Mouse (Mus musculus) MEL (cell line): ENCODE data around the gene Crybb2. TPM values are rescaled to one million over a fixed set of nuclear protein-coding genes. Genes with fewer than 3 reads are reported as not detected.

Source experiments
- DNase-seq: peaks from one replicate; pipeline ENCODE4 v3.0.0; 2011; ENCODE audit warnings: low read depth, low spot score
- H3K27ac ChIP-seq: 2 replicates; pipeline ENCODE4 v1.5.1; 2012; ENCODE audit warnings: low read depth, mild to moderate bottlenecking, control low read depth, low read length, moderate library complexity; ENCODE audit not compliant: control insufficient read depth
- H3K27me3 ChIP-seq, 2 experiments: fragments of 150-350 bp in 1 of 2; sonication (generic) in 1 of 2; 2 replicates each; pipeline ENCODE4 v1.6.1; 2012; ENCODE audit warnings: low read length in 2 of 2, mild to moderate bottlenecking in 2 of 2, improper control_type of control experiment in 1 of 2, moderate library complexity in 1 of 2; ENCODE audit not compliant: insufficient read depth in 2 of 2, control insufficient read depth in 1 of 2
- H3K36me3 ChIP-seq, 2 experiments: 2 replicates each; pipeline ENCODE4 v1.6.1; 2012 to 2014; ENCODE audit warnings: low read length in 2 of 2, improper control_type of control experiment in 1 of 2, inconsistent platforms in 1 of 2, mild to moderate bottlenecking in 1 of 2; ENCODE audit not compliant: insufficient read depth in 2 of 2, control insufficient read depth in 1 of 2
- H3K4me1 ChIP-seq, 2 experiments: fragments of 150-350 bp in 1 of 2; sonication (generic) in 1 of 2; 2 replicates each; pipeline ENCODE4 v1.6.1; 2012; ENCODE audit warnings: low read length in 2 of 2, improper control_type of control experiment in 1 of 2, mild to moderate bottlenecking in 1 of 2; ENCODE audit not compliant: insufficient read depth in 2 of 2, control insufficient read depth in 1 of 2
- H3K4me3 ChIP-seq, 2 experiments: fragments of 150-350 bp in 1 of 2; sonication (generic) in 1 of 2; 2 replicates each; pipeline ENCODE4 v1.5.1; 2012; ENCODE audit warnings: low read depth in 2 of 2, low read length in 2 of 2, mild to moderate bottlenecking in 2 of 2, moderate library complexity in 2 of 2, control low read depth in 1 of 2, improper control_type of control experiment in 1 of 2; ENCODE audit not compliant: control insufficient read depth in 1 of 2, insufficient read depth in 1 of 2
- H3K79me2 ChIP-seq: 2 replicates; pipeline ENCODE4 v1.6.1; 2012; ENCODE audit warnings: mild to moderate bottlenecking, low read length, moderate library complexity; ENCODE audit not compliant: control insufficient read depth, poor library complexity, insufficient read depth
- H3K9ac ChIP-seq: 2 replicates; pipeline ENCODE4 v1.6.1; 2012; ENCODE audit warnings: low read depth, mild to moderate bottlenecking, control low read depth, low read length, moderate library complexity; ENCODE audit not compliant: control insufficient read depth, poor library complexity, severe bottlenecking
- H3K9me3 ChIP-seq: fragments of 150-350 bp; sonication (generic); replicated peaks from 2 replicates; pipeline ENCODE4 v1.6.1; 2012; ENCODE audit warnings: mild to moderate bottlenecking, low read length, improper control_type of control experiment, moderate library complexity; ENCODE audit not compliant: insufficient read depth
- BHLHE40 ChIP-seq: IDR thresholded peaks from 2 replicates; pipeline ENCODE4 v1.6.1; 2012; ENCODE audit warnings: low read depth, mild to moderate bottlenecking, inconsistent platforms, low read length, improper control_type of control experiment, borderline replicate concordance
- CHD2 ChIP-seq: IDR thresholded peaks from 2 replicates; pipeline ENCODE4 v1.6.1; 2011; ENCODE audit warnings: low read length, improper control_type of control experiment
- ELF1 ChIP-seq: IDR thresholded peaks from 2 replicates; pipeline ENCODE4 v1.6.1; 2014; ENCODE audit warnings: low read depth, mild to moderate bottlenecking, inconsistent platforms, low read length, improper control_type of control experiment, moderate library complexity
- EP300 ChIP-seq, 2 experiments: IDR thresholded peaks; 2 replicates each; pipeline ENCODE4 v1.6.1; 2011; ENCODE audit warnings: improper control_type of control experiment in 2 of 2, low read length in 2 of 2, low read depth in 1 of 2, mild to moderate bottlenecking in 1 of 2
- ETS1 ChIP-seq: IDR thresholded peaks from 2 replicates; pipeline ENCODE4 v1.6.1; 2012; ENCODE audit warnings: low read depth, mild to moderate bottlenecking, inconsistent platforms, low read length, improper control_type of control experiment, moderate library complexity
- GABPA ChIP-seq: IDR thresholded peaks from 2 replicates; pipeline ENCODE4 v1.6.1; 2012; ENCODE audit warnings: low read depth, mild to moderate bottlenecking, inconsistent platforms, low read length, improper control_type of control experiment, moderate library complexity
- GATA1 ChIP-seq: IDR thresholded peaks from 2 replicates; pipeline ENCODE4 v1.6.1; 2011; ENCODE audit warnings: low read depth, low read length, improper control_type of control experiment
- HCFC1 ChIP-seq: IDR thresholded peaks from 2 replicates; pipeline ENCODE4 v1.6.1; 2012; ENCODE audit warnings: low read depth, mild to moderate bottlenecking, inconsistent platforms, low read length, improper control_type of control experiment, moderate library complexity
- KAT2A ChIP-seq: conservative IDR thresholded peaks from 2 replicates; pipeline ENCODE4 v1.6.1; 2012; ENCODE audit warnings: low read depth, low read length, improper control_type of control experiment, inconsistent platforms
- MAFK ChIP-seq: IDR thresholded peaks from 2 replicates; pipeline ENCODE4 v1.6.1; 2011; ENCODE audit warnings: low read depth, mild to moderate bottlenecking, low read length, improper control_type of control experiment, borderline replicate concordance
- MAX ChIP-seq: IDR thresholded peaks from 2 replicates; pipeline ENCODE4 v1.6.1; 2011; ENCODE audit warnings: low read length, improper control_type of control experiment
- MAZ ChIP-seq: IDR thresholded peaks from 2 replicates; pipeline ENCODE4 v1.6.1; 2012; ENCODE audit warnings: low read depth, mild to moderate bottlenecking, inconsistent platforms, low read length, improper control_type of control experiment
- MEF2A ChIP-seq: IDR thresholded peaks from 2 replicates; pipeline ENCODE4 v1.6.1; 2014; ENCODE audit warnings: low read depth, mild to moderate bottlenecking, inconsistent platforms, low read length, improper control_type of control experiment; ENCODE audit not compliant: poor library complexity, insufficient replicate concordance, severe bottlenecking; ENCODE audit errors: extremely low read depth
- MXI1 ChIP-seq: IDR thresholded peaks from 2 replicates; pipeline ENCODE4 v1.6.1; 2011; ENCODE audit warnings: mild to moderate bottlenecking, low read depth, low read length, improper control_type of control experiment
- MYB ChIP-seq: IDR thresholded peaks from 2 replicates; pipeline ENCODE4 v1.6.1; 2011; ENCODE audit warnings: mild to moderate bottlenecking, low read depth, low read length, improper control_type of control experiment
- MYC ChIP-seq: IDR thresholded peaks from 2 replicates; pipeline ENCODE4 v1.6.1; 2011; ENCODE audit warnings: low read depth, mild to moderate bottlenecking, low read length, improper control_type of control experiment, moderate library complexity
- NELFE ChIP-seq: IDR thresholded peaks from 2 replicates; pipeline ENCODE4 v1.6.1; 2011; ENCODE audit warnings: low read depth, low read length, improper control_type of control experiment
- NRF1 ChIP-seq: IDR thresholded peaks from 2 replicates; pipeline ENCODE4 v1.6.1; 2014; ENCODE audit warnings: low read depth, mild to moderate bottlenecking, inconsistent platforms, low read length, improper control_type of control experiment, moderate library complexity; ENCODE audit not compliant: poor library complexity, insufficient read depth, severe bottlenecking
- POLR2AphosphoS5 ChIP-seq: IDR thresholded peaks from 2 replicates; pipeline ENCODE4 v1.6.1; 2012; ENCODE audit warnings: low read depth, borderline replicate concordance, mild to moderate bottlenecking, inconsistent platforms, low read length, moderate library complexity, mixed read lengths
- RCOR1 ChIP-seq: IDR thresholded peaks from 2 replicates; pipeline ENCODE4 v1.6.1; 2012; ENCODE audit warnings: low read depth, mild to moderate bottlenecking, inconsistent platforms, low read length, improper control_type of control experiment
- TBP ChIP-seq: IDR thresholded peaks from 2 replicates; pipeline ENCODE4 v1.8.0; 2011; ENCODE audit warnings: low read depth, low read length, improper control_type of control experiment
- UBTF ChIP-seq: IDR thresholded peaks from 2 replicates; pipeline ENCODE4 v1.6.1; 2012; ENCODE audit warnings: low read depth, mild to moderate bottlenecking, inconsistent platforms, low read length, improper control_type of control experiment, moderate library complexity, borderline replicate concordance; ENCODE audit not compliant: insufficient read depth
- ZC3H11A ChIP-seq: IDR thresholded peaks from 2 replicates; pipeline ENCODE4 v1.6.1; 2012; ENCODE audit warnings: low read depth, mild to moderate bottlenecking, inconsistent platforms, low read length, improper control_type of control experiment
- ZKSCAN1 ChIP-seq: IDR thresholded peaks from 2 replicates; pipeline ENCODE4 v1.6.1; 2012; ENCODE audit warnings: low read depth, mild to moderate bottlenecking, inconsistent platforms, low read length, improper control_type of control experiment, moderate library complexity
- ZMIZ1 ChIP-seq: IDR thresholded peaks from 2 replicates; pipeline ENCODE4 v1.6.1; 2012; ENCODE audit warnings: low read depth, mild to moderate bottlenecking, inconsistent platforms, low read length, improper control_type of control experiment, moderate library complexity
- ZNF384 ChIP-seq: IDR thresholded peaks from 2 replicates; pipeline ENCODE4 v1.6.1; 2012; ENCODE audit warnings: low read depth, mild to moderate bottlenecking, inconsistent platforms, low read length, improper control_type of control experiment
- polyA plus RNA-seq, 2 experiments: library from polyadenylated mRNA; stranded (reverse) in 1 of 2; unstranded in 1 of 2; fragments of >175 nt in 1 of 2; fragments of >200 nt in 1 of 2; gene quantifications; 2 replicates each; pipeline versions ENCODE4 v1.2.1 to v1.2.4; 2012; ENCODE audit warnings: low replicate concordance in 2 of 2, low read depth in 1 of 2; ENCODE audit not compliant: insufficient read length in 2 of 2, insufficient read depth in 1 of 2, missing spikeins in 1 of 2
- total RNA-seq: library from RNA; depleted of rRNA; stranded (reverse); fragments of 300-350 nt; gene quantifications from 2 replicates; pipeline ENCODE4 v1.2.3, GENCODE M21; 2012

Crybb2 gene
- total and polyA plus RNA-seq, 3 experiments, result not detected

DNA sequence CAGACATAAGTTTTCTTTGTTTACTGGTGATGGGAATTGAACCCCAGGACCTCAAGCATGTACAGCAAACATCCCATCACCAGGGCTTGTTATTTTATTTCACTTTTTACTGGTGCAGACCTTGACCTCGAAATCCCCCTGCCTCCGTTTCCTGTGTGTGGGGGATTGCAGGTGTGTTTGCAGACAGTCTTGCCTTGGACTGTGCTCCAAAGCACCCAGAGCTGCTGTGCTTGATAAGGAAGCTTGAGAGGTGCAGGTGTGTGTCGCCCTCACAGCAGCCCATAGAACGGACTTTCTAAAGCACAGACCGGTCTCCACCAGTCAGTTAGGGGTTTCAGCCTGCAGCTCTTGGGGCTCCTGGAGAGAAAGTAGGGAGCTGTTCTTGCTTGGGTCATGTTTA is 43.2 kb downstream of the Crybb2 start:
- no peaks in the 10 kb centered on the region for H3K4me1 ChIP-seq
- no peaks in the 10 kb centered on the region; a peak in 1 of 4 replicates for H3K27me3 ChIP-seq
- H3K4me3 ChIP-seq, result no peak overlapping the region
- H3K9me3 ChIP-seq, result no peaks in the 10 kb centered on the region
- TF ChIP-seq ZNF384 (no peak), MYB (no peak), MYC (no peak), ZKSCAN1 (no peak), KAT2A (no peak), ZC3H11A (no peak), TBP (no peak), MAX (no peak), MAFK (no peak), NRF1 (no peak)
- no peak overlapping the region for H3K27ac ChIP-seq
- no peak overlapping the region for H3K9ac ChIP-seq
- no peak for DNase-seq
- H3K36me3 ChIP-seq, result no peaks in the 10 kb centered on the region
- H3K79me2 ChIP-seq, result no peaks in the 10 kb centered on the region

DNA sequence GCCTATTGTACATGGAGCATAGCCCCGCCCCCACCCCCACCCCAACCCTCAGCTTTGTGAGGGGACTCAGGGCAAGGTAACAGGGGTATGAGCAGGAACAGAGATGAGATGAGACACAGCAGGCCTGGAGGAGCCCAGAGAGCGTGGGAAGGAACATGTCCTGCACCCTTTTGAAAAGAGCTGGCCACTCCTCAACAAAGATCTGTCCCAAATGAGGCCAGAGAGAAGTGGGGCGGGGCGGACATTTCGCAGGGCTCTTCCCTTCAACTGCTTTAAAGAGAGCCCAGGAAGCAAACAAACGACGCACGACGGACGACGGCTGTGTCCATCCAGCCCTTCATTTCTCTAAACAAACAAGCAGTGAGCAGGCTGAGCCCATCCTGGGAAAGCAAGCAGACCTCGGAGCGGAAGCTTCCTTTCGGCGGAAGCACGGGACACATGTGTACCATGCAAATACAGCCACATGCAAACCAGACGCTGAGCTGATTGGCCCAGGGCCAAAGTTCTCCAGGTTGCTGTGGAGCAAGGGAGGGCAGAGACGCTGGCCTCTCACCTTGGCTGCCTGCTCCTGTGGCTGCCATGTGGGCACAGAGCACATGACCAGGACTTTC is 45.7 kb downstream of the Crybb2 start:
- Histone ChIP-seq H3K4me1 (no peaks in the 10 kb centered on the region), H3K79me2 (no peaks in the 10 kb centered on the region), H3K27ac (no peak overlapping the region), H3K27me3 (no peaks in the 10 kb centered on the region; a peak in 1 of 4 replicates), H3K9me3 (no peaks in the 10 kb centered on the region), H3K4me3 (no peak overlapping the region), H3K9ac (no peak overlapping the region), H3K36me3 (no peaks in the 10 kb centered on the region)
- TF ChIP-seq GABPA, result no peak
- no peak for TF ChIP-seq MEF2A
- TF ChIP-seq ZMIZ1, result no peak
- no peak for TF ChIP-seq MAZ
- no peak for TF ChIP-seq HCFC1
- no peak for TF ChIP-seq NELFE
- TF ChIP-seq TBP, result no peak
- no peak for TF ChIP-seq POLR2AphosphoS5
- TF ChIP-seq ZKSCAN1, result no peak
- TF ChIP-seq CHD2, result no peak
- no peak for TF ChIP-seq RCOR1
- no peak for TF ChIP-seq BHLHE40
- no peak for TF ChIP-seq MXI1
- TF ChIP-seq ELF1, result no peak
- no peak for TF ChIP-seq ETS1
- no peak for TF ChIP-seq EP300 (IDR thresholded peaks at IDR 0.05; ENCODE audit: low read depth in 1 of 2, low read length in 2 of 2)
- no peak for TF ChIP-seq NRF1
- TF ChIP-seq GATA1, result no peak
- TF ChIP-seq UBTF, result no peak
- no peak for DNase-seq
